Mouse (Mus musculus) stomach, postnatal 0 days (tissue): Measurements from ENCODE around the gene Kank1.

Experiments used
- CTCF ChIP-seq: IDR thresholded peaks from 2 replicates; pipeline ENCODE4 v1.5.1; 2016; ENCODE audit warnings: antibody characterized with exemption, low read depth, mild to moderate bottlenecking, moderate library complexity
- EP300 ChIP-seq: optimal IDR thresholded peaks from 2 replicates; pipeline ENCODE3; 2016; ENCODE audit warnings: antibody characterized with exemption

- no peak for TF ChIP-seq CTCF
- TF ChIP-seq EP300 = no peak
Observed at GRCm38 (mm10) chr19:25380675-25381074, 143.9 kb downstream of the Kank1 start.
